Mouse (Mus musculus): ENCODE results near the gene Dus2. TPM values are rescaled to one million over a fixed set of nuclear protein-coding genes. Genes with fewer than 3 reads are reported as not detected.

Dus2 gene
- 18.3 TPM for polyA plus RNA-seq (2017; shearing (Covaris generic))

GRCm38 (mm10) chr8:105990856-105991387, at the start of gene Dus2:
Gene Dus2 (plus strand): TSS chr8:105991337.

GRCm38 (mm10) chr8:105943321-105943739, 47.8 kb upstream of the Dus2 start, which contains the start of gene Lcat:
Gene Lcat (minus strand): TSS chr8:105943382.

GRCm38 (mm10) chr8:105965905-105966341, 25.2 kb upstream of the Dus2 start, which contains the start of gene Slc12a4:
Gene Slc12a4 (minus strand): TSS chr8:105966097.

GRCm38 (mm10) chr8:105979325-105979724, 11.8 kb upstream of the Dus2 start, which contains the start of gene Dpep3:
Gene Dpep3 (minus strand): TSS chr8:105979429.

GRCm38 (mm10) chr8:106005875-106006274, 14.7 kb downstream of the Dus2 start, which contains the start of gene Dpep2nb:
Gene Dpep2nb (minus strand): TSS chr8:106005975.

GRCm38 (mm10) chr8:106011643-106011986, 20.5 kb downstream of the Dus2 start, which contains the start of gene Ddx28:
Gene Ddx28 (minus strand): TSS chr8:106011882.

GRCm38 (mm10) chr8:106058731-106059612, 67.8 kb downstream of the Dus2 start, which contains the start of gene Nfatc3:
Gene Nfatc3 (plus strand): TSS chr8:106058840.

Other genes starting within 250 kb of the Dus2 start
- gene Gfod2, start 232.7 kb upstream of the Dus2 start, polyA plus RNA-seq (2017; shearing (Covaris generic)), result 5.2 TPM
- gene Ranbp10, start 164.0 kb upstream of the Dus2 start, polyA plus RNA-seq (2017; shearing (Covaris generic)), result 23.6 TPM
- 0.85 TPM for gene Tsnaxip1, start 163.6 kb upstream of the Dus2 start, polyA plus RNA-seq (2017; shearing (Covaris generic))
- gene Cenpt, start 138.1 kb upstream of the Dus2 start, polyA plus RNA-seq (2017; shearing (Covaris generic)), result 19.7 TPM
- gene Thap11, start 136.2 kb upstream of the Dus2 start, polyA plus RNA-seq (2017; shearing (Covaris generic)), result 36.7 TPM
- gene Nutf2, start 130.8 kb upstream of the Dus2 start, polyA plus RNA-seq (2017; shearing (Covaris generic)), result 12.7 TPM
- gene Edc4, start 110.5 kb upstream of the Dus2 start, polyA plus RNA-seq (2017; shearing (Covaris generic)), result 80.7 TPM
- gene Nrn1l, start 97.8 kb upstream of the Dus2 start, polyA plus RNA-seq (2017; shearing (Covaris generic)), result 1.1 TPM
- 28.6 TPM for gene Pskh1, start 90.9 kb upstream of the Dus2 start, polyA plus RNA-seq (2017; shearing (Covaris generic))
- gene Ctrl, start 57.5 kb upstream of the Dus2 start, polyA plus RNA-seq (2017; shearing (Covaris generic)), result 2.1 TPM
- 402 TPM for gene Psmb10, start 52.9 kb upstream of the Dus2 start, polyA plus RNA-seq (2017; shearing (Covaris generic))
- 0.44 TPM for gene Lcat, start 48.0 kb upstream of the Dus2 start, polyA plus RNA-seq (2017; shearing (Covaris generic))
- gene Slc12a4, start 25.2 kb upstream of the Dus2 start, polyA plus RNA-seq (2017; shearing (Covaris generic)), result 19.6 TPM
- not detected for gene Dpep3, start 11.9 kb upstream of the Dus2 start, polyA plus RNA-seq (2017; shearing (Covaris generic))
- 0.49 TPM for gene Dpep2nb, start 14.6 kb downstream of the Dus2 start, polyA plus RNA-seq (2017; shearing (Covaris generic))
- 15.7 TPM for gene Ddx28, start 20.5 kb downstream of the Dus2 start, polyA plus RNA-seq (2017; shearing (Covaris generic))
- 139 TPM for gene Nfatc3, start 67.5 kb downstream of the Dus2 start, polyA plus RNA-seq (2017; shearing (Covaris generic))
- gene Esrp2, start 145.6 kb downstream of the Dus2 start, polyA plus RNA-seq (2017; shearing (Covaris generic)), result 1.2 TPM
- 9.0 TPM for gene Pla2g15, start 159.1 kb downstream of the Dus2 start, polyA plus RNA-seq (2017; shearing (Covaris generic))
- gene Slc7a6, start 177.5 kb downstream of the Dus2 start, polyA plus RNA-seq (2017; shearing (Covaris generic)), result 35.5 TPM
- gene Slc7a6os, start 219.6 kb downstream of the Dus2 start, polyA plus RNA-seq (2017; shearing (Covaris generic)), result 67.0 TPM
- 44.5 TPM for gene Prmt7, start 219.6 kb downstream of the Dus2 start, polyA plus RNA-seq (2017; shearing (Covaris generic))

Data from CD4-positive, CD25-positive, alpha-beta regulatory T cell (primary cell).